Mouse (Mus musculus): ENCODE data around the gene Ube2g2.

GRCm38 (mm10) chr10:77673765-77674164 lies 51.7 kb downstream of the Ube2g2 start:
- no peak for TF ChIP-seq POLR2A (IDR thresholded peaks at IDR 0.05; ENCODE audit: borderline replicate concordance, control insufficient read depth, low read depth, low read length)
- no peak for TF ChIP-seq CTCF (IDR thresholded peaks at IDR 0.05; ENCODE audit: control insufficient read depth, insufficient read depth, low read length)
